Mouse (Mus musculus) brown adipose tissue, adult 24 weeks (tissue): ENCODE results near the gene Siglecf. TPM values are rescaled to one million over a fixed set of nuclear protein-coding genes. Genes with fewer than 3 reads are reported as not detected.
"Not testable (repeated sequence)": the region's sequence is repeated elsewhere in the genome, so short reads cannot be mapped to it uniquely, and the experiment has no call there.

Experiments used
- H3K27ac ChIP-seq: fragments of 200-500 bp; replicated peaks from 2 replicates; pipeline ENCODE4 v1.5.1; 2012; ENCODE audit warnings: low read depth, mild to moderate bottlenecking, low read length
- H3K4me1 ChIP-seq: fragments of 200-500 bp; 2 replicates; pipeline ENCODE4 v1.6.1; 2012; ENCODE audit warnings: low read length, mixed read lengths; ENCODE audit not compliant: control insufficient read depth, insufficient read depth, insufficient read length
- H3K4me3 ChIP-seq: fragments of 200-500 bp; 2 replicates; pipeline ENCODE4 v1.5.1; 2012; ENCODE audit warnings: low read depth, mild to moderate bottlenecking, low read length, moderate library complexity; ENCODE audit not compliant: insufficient read depth
- polyA plus RNA-seq: library from polyadenylated mRNA; stranded (reverse); fragments of >200 nt; gene quantifications from 2 replicates; pipeline ENCODE4 v1.2.4, GENCODE M21; 2012; ENCODE audit not compliant: missing spikeins, insufficient read depth, insufficient read length

Siglecf gene
- polyA plus RNA-seq, 1 experiment = not detected

- not testable (repeated sequence) for H3K4me3 ChIP-seq, H3K4me1 ChIP-seq, H3K27ac ChIP-seq
Observed at GRCm38 (mm10) chr7:43349623-43350022, 1.5 kb upstream of the Siglecf start.

- H3K4me3 ChIP-seq = no peak overlapping the region
- H3K27ac ChIP-seq = peak overlapping the region; percentile 12
- H3K4me1 ChIP-seq = no peaks in the 10 kb centered on the region
Observed at GRCm38 (mm10) chr7:43353118-43353517, 2.0 kb downstream of the Siglecf start.

GRCm38 (mm10) chr7:43353758-43354157 lies 2.6 kb downstream of the Siglecf start:
- no peaks in the 10 kb centered on the region for H3K4me1 ChIP-seq
- H3K27ac ChIP-seq = no peak overlapping the region
- H3K4me3 ChIP-seq = no peak overlapping the region

GRCm38 (mm10) chr7:43354893-43355835 lies 4.0 kb downstream of the Siglecf start:
- Histone ChIP-seq H3K27ac (no peak overlapping the region), H3K4me1 (no peaks in the 10 kb centered on the region), H3K4me3 (no peak overlapping the region)

GRCm38 (mm10) chr7:43358556-43358955 lies 7.4 kb downstream of the Siglecf start:
- Histone ChIP-seq H3K27ac (no peak overlapping the region), H3K4me3 (no peak overlapping the region), H3K4me1 (no peaks in the 10 kb centered on the region)

- Histone ChIP-seq H3K4me3 (no peak overlapping the region), H3K27ac (no peak overlapping the region)
Observed at GRCm38 (mm10) chr7:43361442-43361841, 10.3 kb downstream of the Siglecf start.

GRCm38 (mm10) chr7:43362021-43362420 lies 10.9 kb downstream of the Siglecf start:
- Histone ChIP-seq H3K4me1 (no peaks in the 10 kb centered on the region), H3K27ac (no peak overlapping the region), H3K4me3 (no peak overlapping the region)

More at GRCm38 (mm10) chr7:43361442-43361841, 10.3 kb downstream of the Siglecf start:
- no peaks in the 10 kb centered on the region for H3K4me1 ChIP-seq

GRCm38 (mm10) chr7:43378226-43378625 lies 27.1 kb downstream of the Siglecf start:
- Histone ChIP-seq H3K4me3 (no peak overlapping the region), H3K27ac (no peak overlapping the region), H3K4me1 (no peaks in the 10 kb centered on the region)

- Histone ChIP-seq H3K4me3 (no peak overlapping the region), H3K4me1 (0 out of 2 replicates have a peak, but pooled peaks cover 3% of the 10 kb centered on the region), H3K27ac (no peak overlapping the region)
Observed at GRCm38 (mm10) chr7:43392349-43393121, 41.4 kb downstream of the Siglecf start.

- no peak overlapping the region for H3K4me3 ChIP-seq
- H3K27ac ChIP-seq = no peak overlapping the region
- H3K4me1 ChIP-seq = 0 out of 2 replicates have a peak, but pooled peaks cover 3% of the 10 kb centered on the region
Observed at GRCm38 (mm10) chr7:43399501-43399900, 48.4 kb downstream of the Siglecf start.

- H3K4me1 ChIP-seq = no peaks in the 10 kb centered on the region
- H3K4me3 ChIP-seq = no peak overlapping the region
- no peak overlapping the region for H3K27ac ChIP-seq
Observed at GRCm38 (mm10) chr7:43402718-43403117, 51.6 kb downstream of the Siglecf start.

- H3K4me1 ChIP-seq = no peaks in the 10 kb centered on the region
- H3K4me3 ChIP-seq = no peak overlapping the region
- H3K27ac ChIP-seq = no peak overlapping the region
Observed at GRCm38 (mm10) chr7:43407573-43407972, 56.4 kb downstream of the Siglecf start.

GRCm38 (mm10) chr7:43408131-43408553 lies 57.0 kb downstream of the Siglecf start, which contains the start of gene Siglecg:
Gene Siglecg, plus strand, starts transcription at chr7:43408204.
- no peaks in the 10 kb centered on the region for H3K4me1 ChIP-seq
- H3K4me3 ChIP-seq = no peak within 1 kb of the TSS
- H3K27ac ChIP-seq = 0 out of 2 replicates have a peak within 1 kb of the TSS, but pooled peaks have one; percentile 17

- Histone ChIP-seq H3K27ac (no peak overlapping the region), H3K4me1 (no peaks in the 10 kb centered on the region), H3K4me3 (no peak overlapping the region)
Observed at GRCm38 (mm10) chr7:43409084-43409483, 57.9 kb downstream of the Siglecf start.
